Mouse (Mus musculus) mouse embryonic stem cell (cell line): ENCODE measurements around the gene Gm20388.

Experiments used
- in situ Hi-C, 2 experiments: fragments of 300-500 bp; cut with MboI; formaldehyde crosslinking; loops; 1 replicate in 1 of 2; 3 replicates in 1 of 2; pipeline ENCODE4 v1.14.3; 2019 to 2020; ENCODE audit warnings: low sequenced_read_pairs in 2 of 2, low pct_unique_long_range_greater_than_20kb in 1 of 2, mixed read lengths in 1 of 2; ENCODE audit not compliant: unreplicated experiment in 1 of 2

Gm20388 gene

DNA sequence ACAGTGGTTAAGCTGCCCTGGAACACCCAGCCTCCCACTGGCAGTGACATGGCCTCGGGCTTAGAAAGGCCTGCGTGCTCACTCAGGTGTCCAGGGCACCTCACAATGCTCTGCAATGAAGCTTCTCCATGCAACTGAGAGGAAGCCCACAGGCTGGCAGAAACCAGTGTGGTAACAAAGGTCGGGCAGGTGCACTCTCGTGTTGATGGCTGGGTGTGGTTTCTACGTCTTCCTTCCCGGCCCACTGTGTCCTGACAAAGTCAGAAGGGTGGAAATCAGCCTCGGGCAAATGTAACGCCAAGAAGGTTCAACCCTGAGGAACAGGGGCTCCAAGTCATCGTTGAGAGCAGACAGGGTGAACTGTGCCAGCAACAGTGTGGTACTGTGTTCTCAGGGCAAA is 1084.8 kb downstream of the Gm20388 start:
- in situ Hi-C loops: no loop called here

DNA sequence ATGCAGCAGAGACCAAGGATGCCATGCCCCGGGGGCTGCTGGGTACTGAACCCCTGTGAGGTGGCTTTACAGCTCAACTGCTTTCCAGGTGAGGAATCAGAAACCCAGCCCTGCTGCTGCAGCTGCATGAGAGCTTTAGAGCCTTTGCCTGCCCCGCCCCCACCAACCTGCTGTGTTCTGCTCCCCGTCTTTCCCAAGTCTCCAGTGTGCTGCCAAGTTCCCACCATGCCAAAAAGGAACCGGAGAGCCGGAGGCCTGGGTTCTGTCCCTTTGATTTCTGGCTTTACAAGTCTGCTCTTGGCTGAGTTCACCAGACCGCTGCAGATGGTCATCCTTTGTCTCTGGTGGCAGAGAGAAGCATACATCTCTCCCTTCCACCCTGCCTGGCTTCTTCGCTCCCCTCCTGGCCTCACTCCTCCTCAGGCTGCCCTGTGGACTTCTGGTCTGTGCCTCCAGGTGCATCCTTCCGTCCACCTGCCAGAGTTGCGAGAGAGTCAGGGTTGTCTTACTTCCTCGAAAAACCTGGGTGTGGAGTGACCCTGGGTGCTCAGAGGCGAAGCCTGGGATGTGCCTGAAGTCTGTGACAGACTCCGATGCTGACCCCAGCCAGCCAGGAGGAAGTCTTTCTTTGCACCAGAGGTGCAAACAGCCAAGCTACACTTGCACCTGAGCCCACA is 1086.4 kb downstream of the Gm20388 start:
- in situ Hi-C loops: no loop called here

DNA sequence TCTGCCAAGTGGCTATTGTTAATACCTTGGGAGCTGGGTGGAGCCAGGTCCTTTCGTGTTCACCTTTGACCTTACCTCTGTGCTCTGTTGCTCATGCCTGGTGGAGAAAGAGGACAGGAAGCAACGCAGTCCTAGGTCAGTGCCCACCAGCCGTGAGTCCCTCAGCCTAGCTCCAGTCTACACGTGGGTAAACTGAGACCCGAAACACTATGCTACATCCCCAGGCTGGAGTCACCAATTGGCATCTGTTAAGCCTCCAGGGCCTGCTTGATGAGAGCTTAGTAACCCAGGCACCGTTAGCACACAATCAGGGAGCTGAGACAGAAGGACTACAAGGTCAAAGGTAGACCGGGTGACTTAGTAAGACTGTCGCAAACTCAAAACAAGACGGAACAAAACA is 1087.3 kb downstream of the Gm20388 start:
- in situ Hi-C loops: no loop called here

DNA sequence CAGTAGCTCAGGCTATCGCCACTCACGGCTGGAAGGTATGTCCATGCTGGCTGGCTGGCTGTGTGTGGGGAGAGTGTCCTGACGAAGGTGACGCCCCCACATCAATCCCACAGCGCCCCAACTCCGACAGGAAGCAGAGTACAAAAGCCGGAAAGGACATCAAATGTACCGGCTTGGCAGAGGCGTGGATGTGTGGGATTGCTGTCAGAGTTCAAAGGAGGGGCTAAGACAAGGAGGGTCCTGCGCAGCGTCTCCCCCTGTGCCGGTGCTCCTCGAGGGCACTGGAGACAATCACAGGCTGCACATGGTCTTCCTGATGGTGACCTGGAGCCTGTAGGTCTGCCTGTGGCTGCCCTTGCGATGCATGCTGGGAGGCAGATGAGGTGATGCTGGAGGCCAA is 1088.3 kb downstream of the Gm20388 start:
- in situ Hi-C loops: no loop called here

DNA sequence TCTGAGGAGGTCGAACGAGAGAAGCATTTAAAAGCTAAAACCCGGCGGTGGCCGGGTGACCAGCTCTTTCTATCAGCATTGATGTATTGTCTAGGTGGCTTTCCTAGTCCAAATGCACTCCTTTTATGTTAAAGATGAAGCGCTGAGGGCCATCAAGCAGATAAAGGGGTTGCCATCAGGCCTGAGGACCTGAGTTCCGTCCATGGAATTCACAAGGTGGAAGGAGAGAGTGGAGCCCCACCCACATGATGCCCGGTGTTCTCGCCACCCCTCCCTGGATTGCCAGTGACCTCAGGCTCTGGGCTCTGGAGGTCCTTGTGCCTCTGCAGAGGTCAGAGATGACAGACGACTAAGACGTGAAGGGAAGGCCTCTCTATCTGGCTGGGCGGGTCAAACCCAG is 1091.3 kb downstream of the Gm20388 start:
- in situ Hi-C loops: no loop called here

DNA sequence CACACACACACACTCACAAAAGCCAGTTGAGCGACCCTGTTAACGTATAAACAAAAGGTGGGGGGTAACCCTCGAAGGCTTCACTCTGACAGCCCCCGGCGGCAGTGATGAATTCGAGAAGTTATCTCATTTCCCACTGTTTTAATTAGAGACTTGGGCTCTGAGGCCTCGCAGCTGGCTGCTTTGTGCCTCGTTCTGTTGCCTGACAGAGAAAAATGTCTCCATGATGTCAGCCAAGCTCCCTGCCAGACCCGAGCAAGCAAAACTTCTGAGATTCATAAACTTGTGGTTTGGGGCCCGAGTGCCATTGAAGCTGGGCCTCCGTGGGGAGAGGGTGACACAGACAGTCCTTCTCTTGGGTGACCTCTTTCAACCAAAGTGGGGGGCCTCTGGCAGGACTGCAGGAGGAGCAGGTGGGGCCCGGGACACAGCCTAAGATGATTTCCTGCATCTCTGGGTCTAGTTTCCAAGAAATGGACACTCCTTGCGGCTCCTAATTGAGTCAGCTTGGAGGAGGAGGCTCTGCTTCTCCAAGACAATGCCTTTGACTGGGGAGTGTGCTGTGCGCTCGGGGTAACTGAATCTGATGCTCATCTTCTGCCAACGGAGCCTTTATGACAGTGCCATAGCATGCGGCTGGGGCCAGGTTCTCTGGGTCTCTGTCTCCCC is 1092.4 kb downstream of the Gm20388 start:
- in situ Hi-C loops: no loop called here

DNA sequence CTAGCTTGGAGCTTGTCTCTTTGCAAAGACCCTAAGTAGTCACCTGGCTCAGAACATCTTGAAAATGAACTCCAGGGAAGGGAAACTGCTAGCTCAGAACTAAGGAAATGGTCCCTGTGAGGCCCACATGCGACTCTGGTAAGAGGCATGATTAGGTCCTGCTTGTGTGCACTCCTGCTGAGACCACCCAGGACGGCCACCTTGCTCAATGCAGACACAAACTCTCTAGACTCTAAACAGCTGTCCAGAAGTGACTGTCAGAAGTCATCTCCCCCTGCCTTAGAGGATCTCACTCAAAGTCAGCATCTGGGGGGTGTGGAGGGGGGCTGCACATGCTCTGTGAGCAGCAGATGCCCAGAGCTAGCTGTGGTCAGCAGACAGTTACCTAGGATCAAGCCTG is 1093.0 kb downstream of the Gm20388 start:
- in situ Hi-C loops: no loop called here

DNA sequence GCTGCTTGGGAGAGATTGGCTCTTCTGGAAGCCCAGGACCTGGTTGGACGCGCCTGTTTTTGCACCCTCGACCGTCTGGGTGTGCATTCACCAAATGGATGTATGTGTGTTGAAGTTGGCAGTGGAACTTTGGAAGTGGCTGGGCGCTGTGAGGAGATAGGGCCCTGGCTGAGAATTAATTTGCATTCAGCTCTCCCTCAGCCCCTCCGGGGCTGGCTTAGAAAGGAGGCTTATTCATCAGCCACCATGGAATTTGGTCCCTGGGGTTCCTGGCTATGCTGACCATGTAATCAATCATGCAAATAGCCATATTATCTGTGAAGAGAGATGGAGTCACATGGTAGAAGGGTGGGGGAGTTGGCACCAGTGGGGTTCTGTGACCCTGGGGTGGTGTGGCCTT is 1102.7 kb downstream of the Gm20388 start:
- in situ Hi-C loops: no loop called here

DNA sequence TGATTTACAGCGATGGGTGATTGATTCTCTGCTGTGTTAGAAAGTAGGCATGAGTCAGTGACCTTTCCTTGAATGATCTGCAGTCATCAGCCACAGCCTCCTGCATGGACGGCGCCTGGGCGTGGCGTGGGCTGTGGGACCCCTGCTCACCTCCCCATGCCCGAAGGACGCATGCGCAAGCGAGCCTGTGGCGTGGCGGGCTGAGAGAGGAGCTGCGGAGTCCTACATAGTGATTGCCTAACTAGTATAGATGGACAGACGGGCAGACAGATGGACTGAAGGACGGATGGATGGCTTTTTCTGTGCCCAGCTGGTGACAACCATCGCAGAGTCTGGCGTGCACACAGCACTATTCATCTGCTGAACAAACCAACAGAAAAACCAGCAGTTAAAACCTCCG is 1106.0 kb downstream of the Gm20388 start:
- in situ Hi-C loops: no loop called here

DNA sequence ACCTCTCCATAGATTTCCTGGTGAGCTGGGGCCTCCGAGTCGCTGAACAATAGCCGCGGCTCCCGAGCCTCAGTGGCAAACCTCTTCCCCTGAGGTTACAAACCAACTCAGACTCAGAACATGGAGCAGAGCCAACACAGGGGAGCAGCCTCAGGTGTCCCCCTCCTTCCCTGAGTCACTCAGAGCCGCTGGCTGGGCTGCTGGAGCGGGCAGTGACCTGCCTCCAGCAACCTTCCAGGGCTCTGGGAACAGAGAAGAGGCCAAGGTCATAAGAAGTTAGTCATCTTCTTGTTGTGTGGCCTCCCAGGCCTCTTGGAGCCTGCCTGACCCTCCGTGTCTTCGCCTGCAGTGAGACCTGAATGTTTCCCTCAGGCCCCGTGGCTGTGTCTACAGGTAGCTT is 1107.6 kb downstream of the Gm20388 start:
- in situ Hi-C loops: no loop called here

DNA sequence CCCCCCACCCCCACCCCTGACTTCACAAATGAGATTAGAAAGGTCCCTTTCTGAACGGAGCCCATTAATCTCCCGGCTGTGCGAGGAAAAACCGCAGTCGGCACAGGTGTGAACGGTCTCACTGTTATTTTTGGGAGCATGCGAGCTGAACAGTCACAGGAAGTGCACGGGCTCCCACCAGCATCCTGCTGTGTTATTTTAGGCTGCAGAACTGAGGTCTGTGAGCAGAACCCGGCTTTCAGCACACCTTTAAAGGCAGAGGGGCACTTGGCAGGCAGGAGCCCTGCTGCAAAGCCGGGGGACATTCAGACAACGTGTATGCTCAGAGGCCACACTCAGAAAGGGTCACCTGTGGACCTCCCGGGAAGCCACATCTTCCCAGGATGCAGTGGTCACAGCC is 1110.8 kb downstream of the Gm20388 start:
- in situ Hi-C loops: no loop called here

DNA sequence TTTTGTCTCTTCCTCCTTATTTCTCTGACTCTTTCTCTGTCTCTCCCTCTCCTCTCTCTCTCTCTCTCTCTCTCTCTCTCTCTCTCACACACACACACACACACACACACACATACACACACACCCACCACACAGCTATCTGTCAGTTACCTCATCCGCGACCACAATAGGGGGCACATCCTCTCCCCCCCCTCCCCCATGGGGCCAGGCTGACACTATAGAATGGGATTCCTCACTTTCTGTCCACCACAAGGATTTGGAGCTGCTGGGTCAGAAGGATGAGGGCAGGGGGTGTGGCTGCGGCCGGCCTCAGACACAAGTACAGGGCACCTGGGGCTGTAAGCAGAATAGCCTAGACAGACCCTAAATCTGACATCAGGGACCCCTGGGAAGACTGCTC is 1112.4 kb downstream of the Gm20388 start:
- in situ Hi-C loops: no loop called here

DNA sequence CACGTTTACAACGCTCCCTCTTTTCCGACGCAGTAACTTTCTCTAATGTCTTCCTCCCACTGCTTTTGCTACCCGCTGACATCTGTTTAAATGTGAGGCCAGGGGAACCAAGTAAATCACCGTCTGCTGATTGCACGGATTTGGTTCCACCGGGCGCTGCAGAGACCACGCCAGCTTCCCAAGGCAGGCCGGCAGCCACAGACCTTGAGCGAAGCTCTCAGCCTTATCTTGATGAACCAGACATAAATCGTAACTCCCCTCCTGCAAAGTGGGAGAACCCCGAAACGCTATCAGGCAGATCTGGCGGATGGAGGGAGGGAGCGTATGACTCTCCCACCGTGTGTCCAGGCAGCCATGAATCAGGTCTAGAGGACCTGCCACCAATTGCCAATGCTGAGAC is 1113.1 kb downstream of the Gm20388 start:
- in situ Hi-C loops: no loop called here

DNA sequence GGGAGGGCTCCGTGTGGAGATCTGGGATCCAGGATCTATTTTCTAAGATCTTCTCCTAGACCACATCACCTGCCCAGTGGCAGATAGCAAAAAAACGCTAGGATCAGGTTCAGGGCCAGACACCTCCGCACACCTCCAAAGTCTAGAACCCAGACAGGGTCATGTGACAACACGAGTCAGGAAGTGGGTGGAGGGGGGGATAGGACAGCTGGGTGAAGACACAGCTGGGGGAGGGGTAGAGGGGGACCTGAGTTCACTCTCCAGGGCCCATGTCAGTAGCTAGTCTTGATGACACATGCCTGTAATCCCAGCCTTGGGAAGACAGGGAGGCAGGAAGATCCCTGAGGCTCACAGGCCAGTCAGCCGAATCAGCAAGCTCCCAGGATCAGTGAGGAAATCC is 1114.8 kb downstream of the Gm20388 start:
- in situ Hi-C loops: no loop called here

DNA sequence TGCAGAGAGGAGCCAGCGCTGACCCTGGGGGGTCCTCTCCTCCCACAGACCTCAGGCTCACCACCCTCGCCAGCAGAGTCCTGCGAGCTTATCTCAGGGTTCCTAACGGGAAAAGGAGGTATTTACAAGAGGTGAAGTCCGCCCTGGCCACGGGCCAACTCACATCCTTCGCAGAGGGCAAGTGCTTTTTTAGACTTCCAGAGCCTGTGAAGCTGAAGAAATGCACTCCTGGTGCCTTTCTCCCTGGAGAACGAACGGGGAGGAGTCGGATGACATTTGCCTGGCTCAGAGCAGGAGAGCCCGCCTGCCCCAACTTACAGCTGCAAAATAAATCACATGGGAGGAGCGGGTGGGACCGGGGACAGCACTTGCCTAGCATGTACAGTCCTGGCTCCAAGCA is 1117.1 kb downstream of the Gm20388 start:
- in situ Hi-C loops: no loop called here

DNA sequence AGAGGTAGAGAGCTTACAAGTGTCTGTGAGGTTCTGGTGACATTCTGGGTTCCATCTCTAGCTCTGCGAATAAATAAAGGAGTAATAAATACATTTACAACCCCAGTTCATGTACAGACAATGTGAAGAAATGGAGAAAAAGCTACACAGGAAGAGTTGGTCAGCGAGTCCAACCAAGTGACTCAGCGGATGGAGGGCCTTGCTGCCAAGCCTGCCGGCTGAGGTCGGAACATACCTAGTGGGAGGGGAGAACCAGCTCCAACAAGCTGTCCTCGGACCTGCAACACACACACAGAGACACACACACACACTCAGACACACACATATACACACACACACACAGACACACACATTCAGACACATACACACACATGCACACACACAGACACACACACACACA is 1118.4 kb downstream of the Gm20388 start:
- in situ Hi-C loops: no loop called here

DNA sequence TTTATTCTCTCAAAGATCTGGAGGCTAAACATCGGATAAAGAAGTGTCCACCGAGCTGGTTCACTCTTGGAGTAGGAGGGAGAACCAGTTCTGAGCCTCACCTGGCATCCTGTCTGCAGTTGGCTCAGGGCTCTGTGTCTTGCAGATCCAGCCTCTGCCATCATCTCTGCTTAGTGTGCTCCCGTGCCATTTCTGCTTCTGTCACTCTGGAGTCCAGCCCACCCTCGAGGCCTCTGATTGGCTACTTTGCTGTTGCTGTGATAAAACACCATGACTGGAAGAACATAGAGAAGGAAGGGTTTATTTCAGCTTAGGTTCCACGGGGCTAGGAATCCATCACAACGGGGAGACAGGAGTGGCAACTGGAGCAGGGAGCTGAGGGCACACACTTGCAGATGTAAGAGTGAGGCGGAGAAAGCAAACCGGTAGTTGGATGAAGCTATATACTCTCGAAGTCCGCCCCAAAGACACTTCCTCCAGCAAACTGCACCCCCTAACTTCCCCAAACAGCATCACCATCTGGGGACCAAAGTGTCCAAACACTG is 1119.9 kb downstream of the Gm20388 start:
- in situ Hi-C loops: no loop called here

DNA sequence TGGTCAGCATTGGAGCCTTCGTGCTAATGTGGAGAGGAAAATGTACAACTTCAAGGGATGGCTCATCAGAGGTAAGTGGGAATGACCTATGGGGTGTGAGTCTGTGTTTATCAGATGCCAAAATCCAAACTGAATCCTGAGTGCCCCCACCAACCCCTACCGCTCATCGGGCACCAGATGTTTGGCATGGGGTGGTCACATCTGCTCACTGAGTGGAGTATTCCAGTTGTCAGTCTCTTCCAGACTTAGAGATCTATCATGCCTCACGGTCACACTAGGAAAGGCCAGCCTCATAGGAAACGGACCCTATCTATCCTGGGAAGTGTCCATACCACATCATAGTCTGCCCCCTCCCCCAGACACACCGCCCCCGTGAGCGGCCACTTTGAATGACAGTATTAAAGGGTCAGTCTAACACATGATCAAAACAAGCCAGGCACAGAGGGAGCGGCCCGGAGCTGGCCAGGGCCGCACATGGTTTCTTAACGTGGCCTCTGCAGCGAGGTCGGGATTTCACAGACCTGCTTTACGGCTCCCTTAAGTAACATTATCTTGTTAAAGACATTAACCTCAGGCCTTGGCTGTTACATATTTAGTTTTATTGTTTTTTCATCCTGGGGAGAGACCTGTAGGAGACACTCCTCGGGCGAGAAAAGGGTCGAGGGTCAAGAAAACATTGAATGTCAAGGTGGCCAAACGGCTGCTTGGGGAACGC is 1122.8 kb downstream of the Gm20388 start:
- in situ Hi-C loops: no loop called here

DNA sequence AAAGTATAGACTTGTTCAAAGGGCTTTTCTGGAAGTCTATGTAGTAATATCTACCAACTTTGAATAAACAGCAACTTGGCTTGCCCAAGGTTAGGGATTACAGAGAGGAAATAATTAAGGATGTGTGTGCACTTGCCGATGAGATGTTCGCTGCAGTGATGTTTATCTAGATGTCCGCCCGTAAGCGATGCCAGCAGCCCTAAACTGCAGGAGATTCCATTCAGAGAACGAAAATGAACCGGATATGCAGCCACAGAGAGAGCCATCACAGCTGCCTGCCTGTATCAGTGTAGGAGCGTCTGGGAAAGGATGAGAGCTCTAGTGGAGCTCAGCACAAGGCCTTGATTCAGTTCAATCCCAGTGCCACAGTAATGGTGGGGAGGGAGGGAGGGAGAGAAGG is 1125.0 kb downstream of the Gm20388 start:
- in situ Hi-C loops: no loop called here
